Mouse (Mus musculus) kidney, postnatal 0 days (tissue): Measurements from ENCODE around the gene Atoh8. TPM values are rescaled to one million over a fixed set of nuclear protein-coding genes. Genes with fewer than 3 reads are reported as not detected.

Experiments used
- ATAC-seq: fragments of 200-750 bp; cut with Nextera tagmentation; replicated peaks from 2 replicates; pipeline ENCODE4 v1.8.0; 2017; ENCODE audit warnings: low read depth, moderate number of reproducible peaks, moderate TSS enrichment, moderate library complexity; ENCODE audit not compliant: low FRiP score
- DNase-seq: peaks from one replicate; pipeline ENCODE4 v3.0.0-alpha.2; 2016; ENCODE audit warnings: low spot score
- H3K27ac ChIP-seq: fragments of 300-500 bp; sonication (generic); 2 replicates; pipeline ENCODE4 v1.5.1; 2014; ENCODE audit warnings: mild to moderate bottlenecking
- H3K27me3 ChIP-seq: fragments of 300-500 bp; sonication (generic); 2 replicates; pipeline ENCODE4 v1.6.1; 2014; ENCODE audit warnings: low read length, mixed read lengths; ENCODE audit not compliant: insufficient read depth
- H3K36me3 ChIP-seq: fragments of 300-500 bp; sonication (generic); 2 replicates; pipeline ENCODE4 v1.6.1; 2014; ENCODE audit warnings: low read length, mixed read lengths; ENCODE audit not compliant: insufficient read depth
- H3K4me1 ChIP-seq: fragments of 300-500 bp; sonication (generic); replicated peaks from 2 replicates; pipeline ENCODE4 v1.6.1; 2014; ENCODE audit warnings: antibody characterized with exemption, low read length, mixed read lengths; ENCODE audit not compliant: insufficient read depth
- H3K4me2 ChIP-seq: fragments of 300-500 bp; sonication (generic); 2 replicates; pipeline ENCODE4 v1.6.1; 2014; ENCODE audit warnings: mild to moderate bottlenecking, low read length, moderate library complexity, mixed read lengths
- H3K4me3 ChIP-seq: fragments of 300-500 bp; sonication (generic); replicated peaks from 2 replicates; pipeline ENCODE4 v1.5.1; 2014; ENCODE audit warnings: low read depth, low read length
- H3K9ac ChIP-seq: fragments of 300-500 bp; sonication (generic); 2 replicates; pipeline ENCODE4 v1.6.1; 2014; ENCODE audit warnings: low read depth, low read length
- H3K9me3 ChIP-seq: fragments of 300-500 bp; sonication (generic); replicated peaks from 2 replicates; pipeline ENCODE4 v1.6.1; 2016; ENCODE audit warnings: low read length, inconsistent platforms, mixed read lengths
- CTCF ChIP-seq: IDR thresholded peaks from 2 replicates; pipeline ENCODE4 v1.5.1; 2016; ENCODE audit warnings: antibody characterized with exemption, low read depth, mild to moderate bottlenecking, moderate library complexity
- WGBS: fragments of 180-500 bp; shearing (Covaris S2); extraction: QIAGEN DNeasy Blood & Tissue Kit; methylation state at CpG from one replicate; pipeline ENCODE4 v1.1.7; 2014; 5-methylcytosine and 5-hydroxymethylcytosine counted together
- polyA plus RNA-seq: library from polyadenylated mRNA; unstranded; fragments of >200 nt; fragmentation: Nextera tagmentation; extraction: Ambion mirVana; gene quantifications from 2 replicates; pipeline ENCODE4 v1.2.1, GENCODE M21; 2015

Gene Atoh8
- polyA plus RNA-seq, 1 experiment from 2014 or later, result 20.8 TPM

DNA sequence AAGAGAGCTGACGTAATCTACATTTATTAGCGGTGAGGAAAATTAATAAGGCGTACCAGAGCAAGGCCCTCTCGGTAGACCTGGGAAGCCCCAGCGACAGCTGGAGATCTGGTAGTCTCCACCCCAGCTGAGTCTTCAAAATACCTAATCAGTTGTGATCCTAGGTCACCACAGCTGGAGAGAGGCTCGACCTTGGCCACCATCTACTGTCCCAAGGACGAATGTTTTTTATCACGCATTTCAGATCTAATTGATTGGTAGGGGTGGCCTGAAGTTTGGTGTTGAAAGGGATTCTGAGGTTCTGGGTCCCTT lies 6.4 kb upstream of the Atoh8 start:
- no peak; the same call in 1 of the 2 replicates for TF ChIP-seq CTCF
- H3K27ac ChIP-seq, result no peak overlapping the region

DNA sequence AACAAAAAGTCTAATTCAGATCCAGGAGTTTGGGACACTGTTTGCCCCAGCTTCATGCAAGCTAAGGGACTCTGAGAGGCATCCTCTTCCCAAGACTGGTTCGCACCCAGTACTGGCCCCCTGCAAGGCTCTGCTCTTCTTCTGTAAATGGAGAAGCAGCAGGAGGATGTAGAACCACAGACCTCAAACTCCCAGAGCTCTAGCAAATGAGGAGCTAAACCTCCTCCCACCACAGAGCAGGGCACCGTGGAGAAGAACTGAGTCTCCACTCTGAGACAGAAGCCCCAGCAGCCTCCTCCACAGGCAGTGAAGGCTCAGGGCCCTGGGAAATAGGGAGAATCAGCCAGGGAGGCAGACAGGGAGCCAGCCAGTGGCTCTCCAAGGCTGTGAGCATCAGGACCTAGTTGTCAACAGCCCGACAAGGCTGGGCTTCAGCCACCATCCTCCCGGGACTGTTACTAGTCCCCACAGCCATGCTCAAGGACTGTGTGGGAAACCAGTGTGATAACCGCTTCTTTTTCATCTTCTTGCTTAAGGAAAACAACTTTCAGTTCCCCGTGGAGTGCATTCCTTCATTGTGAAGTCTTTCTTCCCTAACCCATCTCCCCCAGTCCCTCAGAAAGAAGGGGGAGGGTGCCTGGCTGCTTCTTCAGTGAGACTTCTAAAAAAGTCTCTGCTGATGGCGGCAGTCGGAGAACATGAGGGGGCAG lies 5.9 kb upstream of the Atoh8 start:
- H3K27me3 ChIP-seq, result no peaks in the 10 kb centered on the region
- H3K36me3 ChIP-seq, result no peaks in the 10 kb centered on the region
- no peaks in the 10 kb centered on the region for H3K9me3 ChIP-seq
- 21% methylated on average over 8 of the region's 8 CpGs for WGBS
- peak overlapping the region; percentile 68 for H3K27ac ChIP-seq
- no peak overlapping the region for H3K9ac ChIP-seq
- DNase-seq, result peak; percentile 57
- H3K4me2 ChIP-seq, result no peak overlapping the region
- no peak overlapping the region for H3K4me3 ChIP-seq
- peaks cover 22% of the 10 kb centered on the region; the same call in 1 of the 2 replicates for H3K4me1 ChIP-seq
- TF ChIP-seq CTCF, result 0 out of 2 replicates have a peak, but pooled peaks have one; percentile 11
- no peak for ATAC-seq

More for the DNA sequence above, 6.4 kb upstream of the Atoh8 start:
- H3K36me3 ChIP-seq, result no peaks in the 10 kb centered on the region
- peaks cover 22% of the 10 kb centered on the region; the same call in 1 of the 2 replicates for H3K4me1 ChIP-seq
- no peaks in the 10 kb centered on the region for H3K9me3 ChIP-seq
- no peak overlapping the region for H3K4me3 ChIP-seq
- no peak for DNase-seq
- no peaks in the 10 kb centered on the region for H3K27me3 ChIP-seq
- 35% methylated on average over 8 of the region's 8 CpGs for WGBS
- no peak overlapping the region for H3K4me2 ChIP-seq
- no peak overlapping the region for H3K9ac ChIP-seq
- ATAC-seq, result no peak

DNA sequence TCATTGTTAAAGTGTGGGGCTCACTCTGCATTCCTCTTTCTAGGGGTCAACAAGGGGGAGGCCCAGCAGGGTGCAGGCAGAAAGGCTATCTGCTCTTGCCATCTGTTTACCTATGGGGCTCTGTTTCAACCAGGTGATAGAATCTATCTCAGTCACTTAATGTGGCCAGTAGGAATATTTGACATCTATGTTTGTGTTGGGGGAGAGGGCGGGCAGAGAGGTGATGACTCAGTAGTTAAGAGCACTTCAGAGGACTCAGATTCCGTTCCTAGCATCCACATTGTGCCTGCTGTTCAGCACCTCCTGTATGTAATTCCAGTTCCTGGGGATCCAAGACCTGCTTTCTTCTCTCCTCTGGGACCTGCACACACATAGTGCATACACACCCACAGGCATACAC lies 4.7 kb upstream of the Atoh8 start:
- ATAC-seq, result no peak
- no peak for TF ChIP-seq CTCF
- 60% methylated on average over 2 of the region's 2 CpGs for WGBS

DNA sequence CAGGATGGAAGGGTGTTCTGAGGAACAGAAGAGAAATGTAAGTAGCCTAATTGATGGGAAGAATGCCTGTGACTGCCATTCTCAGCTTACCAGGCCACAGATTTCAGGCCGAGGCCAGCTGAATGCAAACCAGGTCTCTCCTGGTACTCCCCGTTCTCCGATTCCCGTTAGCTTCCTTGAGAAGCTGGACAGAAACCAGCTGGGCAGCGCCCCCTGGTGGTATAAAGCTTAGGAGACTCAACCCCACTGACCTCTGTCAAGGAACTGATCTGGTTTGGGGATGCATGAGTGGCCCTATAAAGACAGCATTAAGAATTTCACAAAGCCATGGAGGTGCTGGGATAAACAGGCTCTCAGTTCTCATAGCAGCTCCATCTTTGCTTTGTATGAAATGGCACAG lies 1.7 kb upstream of the Atoh8 start:
- DNase-seq, result peak; percentile 96
- 1% methylated on average over 5 of the region's 5 CpGs for WGBS
- ATAC-seq, result no peak

More for the DNA sequence above, 4.7 kb upstream of the Atoh8 start:
- no peak overlapping the region for H3K27ac ChIP-seq
- no peak overlapping the region for H3K4me2 ChIP-seq
- no peaks in the 10 kb centered on the region for H3K9me3 ChIP-seq
- H3K36me3 ChIP-seq, result no peaks in the 10 kb centered on the region
- no peak overlapping the region for H3K4me3 ChIP-seq
- no peak for DNase-seq
- H3K4me1 ChIP-seq, result peaks cover 20% of the 10 kb centered on the region; the same call in 1 of the 2 replicates
- no peak overlapping the region for H3K9ac ChIP-seq
- H3K27me3 ChIP-seq, result no peaks in the 10 kb centered on the region

DNA sequence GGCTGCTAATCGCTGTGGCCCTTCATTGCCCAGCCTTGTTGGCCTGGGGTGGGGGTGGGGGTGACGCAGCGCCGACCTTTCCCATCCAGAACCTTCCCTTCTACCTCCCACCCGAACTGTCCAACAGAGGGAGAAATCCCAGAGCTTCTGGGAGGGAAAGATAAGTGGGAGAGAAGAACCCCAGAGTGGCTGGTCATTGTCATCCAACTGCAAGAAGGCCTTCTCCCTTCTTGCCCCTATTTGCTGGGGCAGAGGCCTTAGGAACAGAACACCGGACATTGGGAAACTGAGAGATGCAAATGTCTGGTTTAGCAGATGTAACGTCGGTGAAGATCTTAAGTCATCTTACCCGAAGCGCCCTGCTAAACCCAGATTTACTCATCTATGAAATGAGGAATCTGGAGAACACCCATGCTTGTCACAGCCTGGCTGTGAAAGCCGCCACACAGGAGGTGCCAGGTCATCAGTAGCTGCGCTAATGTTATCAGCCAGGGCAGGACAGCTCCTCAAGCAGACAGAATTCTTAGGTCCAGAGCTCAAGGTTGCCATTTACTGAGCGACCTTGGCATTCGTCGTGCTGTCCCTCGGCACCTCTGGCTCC lies 530 bp upstream of the Atoh8 start:
- ATAC-seq (no peak), DNase-seq (no peak)
- Histone ChIP-seq H3K4me1 (peaks cover 16% of the 10 kb centered on the region; the same call in 1 of the 2 replicates), H3K27me3 (peaks cover 5% of the 10 kb centered on the region; the same call in 1 of the 2 replicates), H3K9ac (peak overlapping the region; percentile 60), H3K9me3 (no peaks in the 10 kb centered on the region), H3K4me3 (peak overlapping the region; percentile 66), H3K36me3 (no peaks in the 10 kb centered on the region), H3K4me2 (peak overlapping the region; percentile 99), H3K27ac (0 out of 2 replicates have a peak overlapping the region, but pooled peaks have one; percentile 71)
- TF ChIP-seq CTCF, result no peak
- WGBS, result 38% methylated on average over 16 of the region's 16 CpGs

More for the DNA sequence above, 1.7 kb upstream of the Atoh8 start:
- H3K9me3 ChIP-seq, result no peaks in the 10 kb centered on the region
- no peak overlapping the region for H3K9ac ChIP-seq
- H3K36me3 ChIP-seq, result no peaks in the 10 kb centered on the region
- no peak overlapping the region for H3K4me3 ChIP-seq
- peaks cover 5% of the 10 kb centered on the region; the same call in 1 of the 2 replicates for H3K27me3 ChIP-seq
- H3K4me2 ChIP-seq, result no peak overlapping the region
- peaks cover 15% of the 10 kb centered on the region; the same call in 1 of the 2 replicates for H3K4me1 ChIP-seq
- TF ChIP-seq CTCF, result peak; percentile 95
- H3K27ac ChIP-seq, result no peak overlapping the region

DNA sequence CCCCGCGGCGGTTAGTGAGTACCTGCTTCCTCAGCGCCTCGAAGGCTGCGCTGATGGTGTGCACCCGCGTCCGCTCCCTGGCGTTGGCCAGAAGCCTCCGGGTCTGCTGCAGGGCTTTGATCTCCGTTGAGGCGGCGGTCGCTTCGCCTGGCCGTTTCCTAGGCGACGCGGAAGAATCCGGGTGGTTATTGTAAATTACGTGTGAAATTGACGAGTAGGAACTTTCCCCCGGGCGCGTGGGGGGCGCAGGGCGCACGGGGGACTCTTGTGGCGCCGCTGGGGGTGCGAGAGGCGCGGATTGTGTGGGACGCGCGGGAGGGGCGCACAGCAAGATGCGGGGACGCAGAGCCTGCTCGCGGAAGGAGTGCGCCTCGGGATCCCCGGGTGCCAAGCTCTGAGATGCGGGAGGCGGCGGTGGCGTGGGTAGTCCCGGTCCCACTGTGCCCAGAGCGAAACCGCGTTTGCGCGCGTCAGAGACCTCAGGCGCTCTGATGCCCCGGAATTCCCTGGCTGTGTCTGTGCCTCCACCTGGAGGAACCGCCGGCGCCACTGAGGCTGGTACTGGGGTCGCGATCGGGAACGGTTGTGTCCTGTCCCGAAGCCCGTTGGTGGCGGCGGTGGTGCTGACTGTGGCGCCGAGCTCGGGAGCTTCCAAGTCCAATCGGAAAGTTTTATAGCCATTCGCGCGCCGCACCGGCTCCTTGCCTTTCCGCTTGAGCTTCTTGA lies 842 bp downstream of the Atoh8 start:
- Histone ChIP-seq H3K36me3 (no peaks in the 10 kb centered on the region), H3K27me3 (peaks cover 5% of the 10 kb centered on the region; the same call in 1 of the 2 replicates), H3K9ac (peak overlapping the region; percentile 60), H3K27ac (peak overlapping the region; percentile 71), H3K4me3 (peak overlapping the region; percentile 66), H3K4me2 (peak overlapping the region; percentile 99), H3K9me3 (no peaks in the 10 kb centered on the region), H3K4me1 (peaks cover 19% of the 10 kb centered on the region; the same call in 1 of the 2 replicates)
- ATAC-seq, result no peak; the same call in 1 of the 2 replicates
- TF ChIP-seq CTCF, result peak; percentile 24; the same call in 1 of the 2 replicates
- WGBS, result under 1% methylated on average over 75 of the region's 79 CpGs
- peak; percentile 60 for DNase-seq
